Mouse (Mus musculus) cerebellum, postnatal 10 days (tissue): ENCODE measurements at regions not wholly inside any gene's neighbourhood (a gene's known extent, or its start where the extent isn't known, plus 50 kb on each side); places are given as distances from the start of the nearest gene placed in this dataset.

Source experiments
- DNase-seq, 2 experiments: peaks; one replicate each; pipeline ENCODE4 v3.0.0; 2021; ENCODE audit warnings: mixed read lengths in 2 of 2

- DNase-seq, result no peak
Measured at GRCm38 (mm10) chr3:101691937-101692604, 87.6 kb upstream of the Atp1a1 start.

GRCm38 (mm10) chr3:101690779-101691178 lies 86.3 kb upstream of the Atp1a1 start:
- DNase-seq, result peak in 1 of 2 experiments; percentile 37

GRCm38 (mm10) chr3:101690222-101690621 lies 85.7 kb upstream of the Atp1a1 start:
- peak; percentile 95 for DNase-seq

GRCm38 (mm10) chr3:101685203-101685602 lies 80.7 kb upstream of the Atp1a1 start:
- no peak for DNase-seq

DNA sequence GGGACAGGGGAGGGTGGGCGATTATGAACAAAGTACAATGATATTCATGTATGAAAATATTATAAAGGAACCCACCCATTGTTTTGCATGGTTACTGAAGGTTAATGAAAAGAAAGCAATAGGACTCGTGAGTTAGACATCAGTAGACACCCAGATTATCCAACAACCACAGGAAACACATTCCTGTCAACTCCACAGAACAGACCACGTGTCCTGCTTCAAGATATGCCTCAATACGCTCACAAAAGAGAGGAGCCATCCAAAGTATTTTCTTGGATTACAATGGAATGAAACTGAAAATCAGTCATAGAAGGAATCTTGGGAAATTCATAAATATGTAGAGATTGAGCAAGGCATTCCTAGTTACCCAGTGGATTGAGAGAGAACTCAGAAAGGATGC lies 68.5 kb upstream of the Atp1a1 start:
- no peak for DNase-seq

DNA sequence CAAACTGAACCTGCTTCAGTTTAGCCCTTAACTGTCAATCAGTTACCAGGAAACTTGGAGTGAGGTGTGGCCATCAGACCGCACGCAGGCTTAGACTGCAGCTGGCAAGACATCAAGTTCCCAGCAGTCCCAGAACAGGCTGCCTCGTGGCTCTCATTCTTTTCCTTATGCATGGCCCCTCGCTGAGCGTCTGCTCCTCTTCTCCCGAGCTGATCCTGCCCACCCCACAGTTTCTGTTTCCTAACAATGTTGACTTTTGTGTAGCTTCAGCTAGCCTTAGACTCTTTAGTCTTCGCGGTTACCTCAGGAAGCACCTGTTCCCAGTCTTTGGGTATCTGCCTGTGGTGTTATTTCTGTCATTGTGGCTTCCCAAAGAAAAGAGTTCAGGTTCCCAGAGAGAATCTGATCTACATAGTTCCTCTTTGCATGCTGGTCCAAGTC lies 66.1 kb upstream of the Atp1a1 start:
- DNase-seq, result peak; percentile 49 to 51

DNA sequence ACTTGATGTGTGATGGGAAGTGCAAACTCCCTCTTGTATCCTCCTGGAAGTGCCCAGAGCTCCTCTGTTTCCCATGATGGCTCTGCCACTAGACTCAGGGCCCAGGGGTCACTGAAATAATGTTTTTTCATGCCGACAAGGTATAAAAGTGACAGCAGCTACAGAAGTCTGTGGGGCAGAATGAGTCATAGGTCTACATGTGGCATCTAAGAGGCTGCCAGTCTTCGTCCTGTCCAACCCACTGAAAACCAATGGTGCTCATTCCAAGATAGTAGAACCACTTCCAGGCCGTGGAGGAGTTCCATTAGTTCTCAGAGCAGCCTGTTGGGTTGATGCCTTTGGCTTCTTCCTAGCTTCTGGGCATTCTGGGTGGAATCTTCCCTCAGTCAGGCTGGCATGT lies 65.3 kb upstream of the Atp1a1 start:
- no peak for DNase-seq

DNA sequence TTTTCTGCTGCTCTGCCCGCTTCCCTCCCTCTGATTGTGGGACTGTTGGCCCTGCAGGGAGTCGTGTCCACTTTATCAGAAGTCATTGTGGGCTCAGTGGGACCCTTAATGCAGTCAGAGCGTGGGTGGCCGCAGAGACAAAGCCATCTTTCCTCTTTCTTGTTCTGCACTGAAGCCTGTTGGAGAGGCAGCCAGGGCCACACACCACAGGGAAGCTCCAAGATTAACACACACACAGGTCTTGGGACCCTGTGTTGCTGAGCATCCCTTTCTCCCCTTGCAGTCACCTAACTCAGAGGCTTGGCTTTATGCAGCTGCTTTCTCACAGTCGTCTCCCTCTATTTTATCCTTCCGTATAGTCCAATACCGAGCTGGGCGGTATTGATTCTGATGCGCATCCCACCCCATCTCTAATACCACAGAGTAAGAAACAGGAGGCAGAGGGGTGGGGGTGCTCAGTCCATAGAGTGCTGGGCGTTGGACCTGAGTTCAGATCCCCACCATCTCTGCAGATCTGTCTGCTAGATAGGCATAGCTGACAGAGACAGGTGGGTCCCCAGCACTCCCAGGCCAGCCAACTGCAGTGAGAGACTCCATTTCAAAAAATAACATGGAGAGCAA lies 63.4 kb upstream of the Atp1a1 start:
- DNase-seq, result no peak

- DNase-seq, result no peak
Measured at GRCm38 (mm10) chr3:101667186-101667585, 62.7 kb upstream of the Atp1a1 start.

GRCm38 (mm10) chr3:101666583-101666982 lies 62.1 kb upstream of the Atp1a1 start:
- no peak for DNase-seq

DNA sequence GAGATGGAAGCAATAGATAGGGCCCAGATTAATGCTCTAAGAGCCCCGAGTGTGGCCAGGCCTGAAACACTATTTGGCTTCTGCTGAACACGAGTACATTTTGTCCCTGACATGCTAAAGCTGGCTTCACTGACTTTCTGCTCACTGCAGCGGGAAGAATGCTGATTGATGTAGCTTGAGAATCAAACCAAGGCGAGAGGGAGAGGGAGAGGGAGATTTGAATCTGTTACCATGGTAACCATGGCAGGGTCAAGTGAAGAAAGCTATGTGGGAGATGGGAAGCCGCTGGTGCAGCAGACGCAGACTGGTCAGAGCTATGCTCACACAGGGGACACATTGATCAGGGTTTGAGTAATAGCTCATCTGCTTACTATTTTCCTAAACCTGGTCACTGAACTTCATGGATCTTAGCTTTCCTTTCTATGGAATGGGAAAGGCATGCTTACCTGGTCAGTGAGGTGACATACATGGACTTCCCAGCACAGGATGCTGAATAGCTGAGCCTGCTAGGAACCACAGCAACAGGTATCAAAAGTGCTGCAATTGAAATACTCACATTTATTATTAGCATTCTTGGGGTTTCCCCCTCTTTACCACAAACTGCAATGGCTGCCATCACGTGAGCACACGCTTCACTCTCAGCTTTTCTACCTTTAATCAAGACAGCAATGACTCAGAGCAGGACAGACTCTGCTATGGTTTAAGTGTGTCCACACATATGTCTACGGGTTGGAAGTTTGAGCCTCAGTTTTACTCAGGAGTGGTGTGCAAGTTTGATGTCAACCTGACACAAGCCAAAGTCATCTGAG lies 56.9 kb upstream of the Atp1a1 start:
- DNase-seq, result peak; percentile 68 to 70

- peak in 1 of 2 experiments; percentile 33 for DNase-seq
Measured at GRCm38 (mm10) chr3:101660635-101661034, 56.2 kb upstream of the Atp1a1 start.

DNA sequence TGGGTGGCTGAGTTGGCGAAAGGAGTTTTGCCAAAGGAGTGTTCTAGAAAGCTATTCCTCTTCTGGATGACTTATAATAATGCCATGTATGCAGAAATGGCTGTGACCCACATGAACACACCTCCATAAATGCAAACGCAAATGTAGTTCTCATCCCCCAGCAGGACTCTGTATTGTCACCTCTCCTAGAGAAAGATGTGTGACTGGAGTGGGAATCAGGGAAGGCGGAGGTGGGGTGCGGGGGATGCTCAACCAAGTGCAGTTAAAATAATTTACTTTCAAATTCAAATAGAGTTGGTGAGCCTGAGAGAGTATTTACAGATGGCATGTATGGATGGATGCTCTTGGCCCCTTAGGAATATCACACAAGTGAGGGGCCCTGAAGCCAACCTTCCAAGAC lies 55.7 kb upstream of the Atp1a1 start:
- no peak for DNase-seq

DNA sequence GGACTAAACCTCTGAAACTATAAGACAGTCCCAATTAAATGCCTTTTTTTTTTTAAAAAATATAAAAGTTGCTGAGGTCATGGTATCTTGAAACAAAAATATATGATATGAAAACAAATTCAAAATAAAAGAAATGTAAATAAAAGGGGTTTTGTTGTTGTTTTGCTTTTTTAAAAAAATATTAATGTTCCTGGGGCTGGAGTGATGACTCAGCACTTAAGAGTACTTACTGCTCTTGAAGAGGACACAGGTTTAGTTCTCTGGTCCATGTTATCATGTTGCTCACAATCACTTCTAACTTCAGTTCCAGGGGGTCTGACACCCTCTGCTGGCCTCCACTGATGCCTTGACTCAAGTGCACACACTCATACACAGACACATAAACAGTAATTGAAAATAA lies 53.5 kb upstream of the Atp1a1 start:
- DNase-seq, result no peak

DNA sequence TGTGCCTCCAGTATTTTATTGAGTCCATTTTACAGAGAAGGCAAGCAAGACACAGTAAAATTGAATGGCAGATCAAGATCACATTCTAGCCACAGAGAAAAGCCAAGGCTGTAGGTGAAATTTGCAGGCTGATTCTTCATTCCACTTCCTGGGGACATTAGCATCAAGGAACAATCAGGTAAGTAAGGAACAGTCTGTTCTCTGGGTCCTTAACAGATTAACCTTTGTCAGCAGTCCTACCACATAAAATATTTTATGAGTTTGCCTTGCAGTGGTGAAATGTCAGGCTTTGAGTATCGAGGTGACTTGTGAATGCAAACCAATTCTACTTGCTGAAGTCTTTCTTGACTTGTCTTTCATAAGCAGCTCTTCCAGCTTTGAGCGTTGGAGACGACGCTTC lies 50.2 kb upstream of the Atp1a1 start:
- no peak for DNase-seq
